Mouse (Mus musculus) bone marrow, adult 2 months (tissue): Measurements from ENCODE around the gene Pkd1.

Experiments
- CTCF ChIP-seq: fragments of 200-500 bp; IDR thresholded peaks from 2 replicates; pipeline ENCODE4 v1.5.1; 2011; ENCODE audit warnings: low read length, control low read depth; ENCODE audit not compliant: control insufficient read depth, insufficient read depth
- POLR2A ChIP-seq: fragments of 200-500 bp; IDR thresholded peaks from 2 replicates; pipeline ENCODE4 v1.6.1; 2011; ENCODE audit warnings: low read depth, mild to moderate bottlenecking, control low read depth, low read length, borderline replicate concordance; ENCODE audit not compliant: control insufficient read depth

DNA sequence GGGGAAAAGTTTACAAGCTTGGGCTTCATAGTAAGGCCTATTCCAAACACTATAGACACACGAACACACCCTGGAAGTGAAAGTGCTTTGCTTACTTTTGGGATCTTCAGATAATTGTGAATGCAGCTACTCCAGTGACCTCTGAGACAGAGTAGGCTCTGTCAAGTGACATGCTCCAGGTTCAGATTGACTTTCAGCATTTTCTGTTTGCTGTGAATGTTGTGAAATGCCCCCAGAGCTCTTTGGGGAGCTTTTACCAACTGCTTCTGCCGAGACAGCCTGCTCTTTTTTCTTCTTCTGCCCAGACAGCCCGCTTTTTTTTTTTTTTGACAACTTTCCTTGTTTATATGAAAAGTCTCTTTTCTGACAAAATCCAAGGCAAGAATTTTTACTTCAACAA lies 34.9 kb downstream of the Pkd1 start:
- no peak for TF ChIP-seq POLR2A
- no peak for TF ChIP-seq CTCF
